Mouse (Mus musculus): ENCODE results near the gene Thnsl1. TPM values are rescaled to one million over a fixed set of nuclear protein-coding genes. Genes with fewer than 3 reads are reported as not detected.
"Not testable (repeated sequence)": the region's sequence is repeated elsewhere in the genome, so short reads cannot be mapped to it uniquely, and the experiment has no call there.

Thnsl1 gene
- polyA plus RNA-seq, 1 experiment from 2014 or later, result 24.6 TPM

DNA sequence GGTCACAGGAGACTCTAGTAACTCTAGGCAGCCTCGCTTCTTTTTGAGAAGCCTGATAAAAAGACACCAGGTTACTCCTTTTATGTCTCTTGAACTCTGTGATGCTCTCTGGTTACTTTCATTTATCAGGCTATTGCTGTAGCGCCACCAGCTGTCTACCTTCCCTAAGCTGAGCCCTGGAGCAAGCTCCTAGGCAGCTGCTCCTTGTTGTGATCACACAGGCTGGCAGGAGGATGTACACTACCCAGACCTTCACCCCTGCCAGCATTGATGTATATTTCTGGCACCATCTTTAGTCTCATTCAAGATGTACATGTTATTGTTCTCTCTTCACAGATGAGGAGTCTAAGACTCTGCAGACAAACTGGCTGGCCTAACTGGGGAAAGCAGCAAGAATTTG, 24.8 kb downstream of the Thnsl1 start:
- no peak for DNase-seq (ENCODE audit: low spot score)
- H3K4me2 ChIP-seq (replicated peaks), result no peak overlapping the region
- no peak overlapping the region for H3K9ac ChIP-seq
- H3K4me1 ChIP-seq (replicated peaks; ENCODE audit: control insufficient read depth, insufficient read depth, low read length), result no peaks in the 10 kb centered on the region
- no peaks in the 10 kb centered on the region for H3K36me3 ChIP-seq (replicated peaks; ENCODE audit: control insufficient read depth, insufficient read depth)
- 64% methylated on average over 2 of the region's 2 CpGs for WGBS
- H3K4me3 ChIP-seq (replicated peaks; ENCODE audit: low read length), result no peak overlapping the region
- no peak overlapping the region for H3K27ac ChIP-seq
- no peak for ATAC-seq (ENCODE audit: low FRiP score)
- H3K9me3 ChIP-seq (ENCODE audit: control insufficient read depth, low read length), result no peaks in the 10 kb centered on the region
- no peaks in the 10 kb centered on the region for H3K27me3 ChIP-seq (ENCODE audit: control insufficient read depth, insufficient read depth, low read length)

DNA sequence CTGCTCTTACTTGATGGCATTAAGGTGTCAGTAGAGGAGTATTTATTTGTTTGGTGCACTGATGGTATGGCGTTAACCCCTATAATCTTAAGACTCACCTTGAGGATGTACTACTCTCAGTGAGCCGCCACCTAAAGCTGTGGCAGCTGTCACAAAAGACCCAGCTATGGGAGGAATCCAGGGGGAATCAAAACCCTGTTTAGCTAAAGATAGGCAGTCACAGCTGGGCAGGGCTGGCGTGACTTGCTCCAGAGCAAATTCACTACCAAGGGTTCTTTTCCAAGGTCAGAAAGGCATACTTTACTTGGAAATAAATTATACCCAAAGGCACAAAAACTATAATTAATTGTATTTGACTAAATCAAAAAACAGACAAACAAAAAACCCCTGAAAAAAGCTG, 25.6 kb downstream of the Thnsl1 start:
- Histone ChIP-seq H3K9ac (no peak overlapping the region), H3K4me2 (replicated peaks) (no peak overlapping the region), H3K4me1 (replicated peaks; ENCODE audit: control insufficient read depth, insufficient read depth, low read length) (no peaks in the 10 kb centered on the region), H3K27ac (no peak overlapping the region), H3K9me3 (ENCODE audit: control insufficient read depth, low read length) (no peaks in the 10 kb centered on the region), H3K4me3 (replicated peaks; ENCODE audit: low read length) (no peak overlapping the region), H3K27me3 (ENCODE audit: control insufficient read depth, insufficient read depth, low read length) (no peaks in the 10 kb centered on the region), H3K36me3 (replicated peaks; ENCODE audit: control insufficient read depth, insufficient read depth) (no peaks in the 10 kb centered on the region)
- no peak for DNase-seq (ENCODE audit: low spot score)
- 86% methylated on average over 3 of the region's 3 CpGs for WGBS
- no peak for ATAC-seq (ENCODE audit: low FRiP score)

DNA sequence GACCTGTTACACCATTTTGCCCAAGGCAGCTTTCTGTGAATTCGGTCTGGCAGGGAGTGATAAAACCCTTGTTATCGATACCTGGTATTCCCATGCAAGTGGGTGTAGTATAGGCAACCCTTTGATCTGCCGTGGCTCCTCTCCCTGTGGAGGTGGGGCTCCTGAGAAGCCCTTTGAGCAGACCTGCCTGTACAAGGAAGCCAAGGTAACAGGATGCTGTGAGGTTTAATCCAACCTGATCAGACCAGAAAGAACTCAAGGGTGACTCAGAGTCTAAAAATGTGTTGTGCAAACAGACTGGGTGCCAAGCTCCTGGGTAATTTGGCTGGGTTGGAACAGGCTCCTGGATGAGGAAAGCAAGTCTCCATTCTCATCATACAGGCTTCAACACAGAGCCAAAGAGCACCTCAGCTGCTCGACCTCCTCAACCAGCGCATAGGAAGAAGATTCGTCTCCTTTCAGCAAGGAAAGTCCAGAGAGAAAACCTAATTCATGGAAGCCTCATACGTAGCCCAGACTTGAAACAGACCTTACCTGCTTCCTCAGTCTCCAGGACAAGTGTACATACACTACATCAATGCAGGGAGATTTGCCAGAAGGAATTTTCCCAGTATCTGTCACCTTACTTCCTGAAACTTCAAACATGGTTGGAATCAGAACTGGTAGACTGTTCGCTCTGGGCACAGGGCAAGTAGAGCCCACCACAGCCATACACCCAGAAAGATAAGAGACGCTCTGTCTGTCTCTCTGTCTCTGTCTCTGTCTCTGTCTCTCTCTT, 29.5 kb downstream of the Thnsl1 start:
- DNase-seq (ENCODE audit: low spot score), result no peak
- Histone ChIP-seq H3K9me3 (ENCODE audit: control insufficient read depth, low read length) (no peaks in the 10 kb centered on the region), H3K4me1 (replicated peaks; ENCODE audit: control insufficient read depth, insufficient read depth, low read length) (no peaks in the 10 kb centered on the region), H3K9ac (no peak overlapping the region), H3K27me3 (ENCODE audit: control insufficient read depth, insufficient read depth, low read length) (no peaks in the 10 kb centered on the region), H3K36me3 (replicated peaks; ENCODE audit: control insufficient read depth, insufficient read depth) (no peaks in the 10 kb centered on the region), H3K4me3 (replicated peaks; ENCODE audit: low read length) (no peak overlapping the region), H3K4me2 (replicated peaks) (no peak overlapping the region), H3K27ac (no peak overlapping the region)
- 88% methylated on average over 9 of the region's 9 CpGs for WGBS
- no peak for ATAC-seq (ENCODE audit: low FRiP score)

DNA sequence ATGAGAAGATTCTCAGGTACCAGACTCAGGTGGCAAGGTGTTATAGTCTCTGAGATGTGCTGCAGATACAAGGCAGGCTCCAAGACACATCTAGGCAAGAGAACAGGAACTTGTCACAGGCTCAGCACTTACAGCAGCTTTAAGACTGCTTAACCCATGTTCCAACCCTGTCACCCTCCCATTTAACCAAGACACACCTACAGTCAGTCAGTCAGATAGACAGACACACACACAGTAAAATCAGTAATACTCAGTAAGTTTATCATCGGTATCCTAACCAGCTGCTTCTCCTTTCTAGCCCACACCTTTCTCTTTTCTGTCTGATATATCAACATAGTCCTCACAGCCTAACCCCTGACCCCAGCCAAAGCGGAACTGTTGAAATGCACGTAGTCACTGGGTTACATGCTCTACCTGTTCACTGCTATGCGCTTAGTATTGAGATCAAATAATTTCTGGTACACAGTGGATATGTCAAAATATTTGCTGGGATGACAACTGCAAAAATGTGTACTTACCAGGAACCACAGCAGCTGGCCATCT, 30.4 kb downstream of the Thnsl1 start:
- no peak for ATAC-seq (ENCODE audit: low FRiP score)
- H3K27me3 ChIP-seq (ENCODE audit: control insufficient read depth, insufficient read depth, low read length), result no peaks in the 10 kb centered on the region
- H3K4me3 ChIP-seq (replicated peaks; ENCODE audit: low read length), result no peak overlapping the region
- H3K4me2 ChIP-seq (replicated peaks), result no peak overlapping the region
- H3K27ac ChIP-seq, result no peak overlapping the region
- no peak overlapping the region for H3K9ac ChIP-seq
- WGBS, result 95% methylated on average over 4 of the region's 4 CpGs
- DNase-seq (ENCODE audit: low spot score), result no peak
- H3K4me1 ChIP-seq (replicated peaks; ENCODE audit: control insufficient read depth, insufficient read depth, low read length), result no peaks in the 10 kb centered on the region
- no peaks in the 10 kb centered on the region for H3K36me3 ChIP-seq (replicated peaks; ENCODE audit: control insufficient read depth, insufficient read depth)
- no peaks in the 10 kb centered on the region for H3K9me3 ChIP-seq (ENCODE audit: control insufficient read depth, low read length)

- H3K9ac ChIP-seq, result no peak overlapping the region
- no peaks in the 10 kb centered on the region for H3K9me3 ChIP-seq (ENCODE audit: control insufficient read depth, low read length)
- DNase-seq (ENCODE audit: low spot score), result no peak
- no peaks in the 10 kb centered on the region for H3K36me3 ChIP-seq (replicated peaks; ENCODE audit: control insufficient read depth, insufficient read depth)
- no peak for ATAC-seq (ENCODE audit: low FRiP score)
- no peak overlapping the region for H3K4me3 ChIP-seq (replicated peaks; ENCODE audit: low read length)
- no peaks in the 10 kb centered on the region for H3K4me1 ChIP-seq (replicated peaks; ENCODE audit: control insufficient read depth, insufficient read depth, low read length)
- no peak overlapping the region for H3K4me2 ChIP-seq (replicated peaks)
- no peak overlapping the region for H3K27ac ChIP-seq
- H3K27me3 ChIP-seq (ENCODE audit: control insufficient read depth, insufficient read depth, low read length), result no peaks in the 10 kb centered on the region
- 81% methylated on average over 5 of the region's 5 CpGs for WGBS
Observed at GRCm38 (mm10) chr2:21236846-21237245, 31.3 kb downstream of the Thnsl1 start.

DNA sequence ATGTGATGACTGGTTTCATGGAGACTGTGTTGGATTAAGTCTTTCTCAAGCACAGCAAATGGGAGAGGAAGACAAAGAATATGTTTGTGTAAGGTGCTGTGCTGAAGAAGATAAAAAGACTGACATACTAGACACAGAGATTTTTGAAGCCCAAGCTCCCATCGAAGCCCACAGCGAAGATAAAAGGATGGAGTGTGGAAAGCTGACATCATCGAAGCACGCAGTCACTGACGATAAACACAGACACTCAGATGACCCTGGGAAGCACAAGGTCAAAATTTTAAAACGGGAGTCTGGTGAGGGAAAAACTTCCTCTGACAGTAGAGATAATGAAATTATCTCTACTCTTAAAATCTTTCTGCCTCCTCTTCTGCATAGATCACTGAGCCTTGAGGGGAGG, 38.6 kb downstream of the Thnsl1 start:
- not testable (repeated sequence) for H3K4me3 ChIP-seq (replicated peaks; ENCODE audit: low read length); H3K4me2 ChIP-seq (replicated peaks); DNase-seq (ENCODE audit: low spot score); H3K36me3 ChIP-seq (replicated peaks; ENCODE audit: control insufficient read depth, insufficient read depth); H3K27ac ChIP-seq; H3K9ac ChIP-seq; H3K4me1 ChIP-seq (replicated peaks; ENCODE audit: control insufficient read depth, insufficient read depth, low read length); H3K9me3 ChIP-seq (ENCODE audit: control insufficient read depth, low read length); ATAC-seq (ENCODE audit: low FRiP score); H3K27me3 ChIP-seq (ENCODE audit: control insufficient read depth, insufficient read depth, low read length)
- 89% methylated on average over 3 of the region's 6 CpGs for WGBS

GRCm38 (mm10) chr2:21244986-21245385, 39.5 kb downstream of the Thnsl1 start:
- H3K36me3 ChIP-seq (replicated peaks; ENCODE audit: control insufficient read depth, insufficient read depth), result no peaks in the 10 kb centered on the region
- DNase-seq (ENCODE audit: low spot score) (no peak), ATAC-seq (ENCODE audit: low FRiP score) (no peak)
- H3K9ac ChIP-seq, result no peak overlapping the region
- no peaks in the 10 kb centered on the region for H3K9me3 ChIP-seq (ENCODE audit: control insufficient read depth, low read length)
- H3K27me3 ChIP-seq (ENCODE audit: control insufficient read depth, insufficient read depth, low read length), result no peaks in the 10 kb centered on the region
- H3K4me2 ChIP-seq (replicated peaks), result no peak overlapping the region
- H3K4me3 ChIP-seq (replicated peaks; ENCODE audit: low read length), result no peak overlapping the region
- no peaks in the 10 kb centered on the region for H3K4me1 ChIP-seq (replicated peaks; ENCODE audit: control insufficient read depth, insufficient read depth, low read length)
- H3K27ac ChIP-seq, result no peak overlapping the region
- 76% methylated on average over 4 of the region's 4 CpGs for WGBS

GRCm38 (mm10) chr2:21245477-21246102, 40.1 kb downstream of the Thnsl1 start:
- DNase-seq (ENCODE audit: low spot score) (no peak), ATAC-seq (ENCODE audit: low FRiP score) (no peak)
- no peak overlapping the region for H3K4me2 ChIP-seq (replicated peaks)
- no peak overlapping the region for H3K27ac ChIP-seq
- no peaks in the 10 kb centered on the region for H3K9me3 ChIP-seq (ENCODE audit: control insufficient read depth, low read length)
- no peaks in the 10 kb centered on the region for H3K4me1 ChIP-seq (replicated peaks; ENCODE audit: control insufficient read depth, insufficient read depth, low read length)
- H3K4me3 ChIP-seq (replicated peaks; ENCODE audit: low read length), result no peak overlapping the region
- no peaks in the 10 kb centered on the region for H3K27me3 ChIP-seq (ENCODE audit: control insufficient read depth, insufficient read depth, low read length)
- WGBS, result 93% methylated on average over 2 of the region's 2 CpGs
- no peak overlapping the region for H3K9ac ChIP-seq
- H3K36me3 ChIP-seq (replicated peaks; ENCODE audit: control insufficient read depth, insufficient read depth), result no peaks in the 10 kb centered on the region

DNA sequence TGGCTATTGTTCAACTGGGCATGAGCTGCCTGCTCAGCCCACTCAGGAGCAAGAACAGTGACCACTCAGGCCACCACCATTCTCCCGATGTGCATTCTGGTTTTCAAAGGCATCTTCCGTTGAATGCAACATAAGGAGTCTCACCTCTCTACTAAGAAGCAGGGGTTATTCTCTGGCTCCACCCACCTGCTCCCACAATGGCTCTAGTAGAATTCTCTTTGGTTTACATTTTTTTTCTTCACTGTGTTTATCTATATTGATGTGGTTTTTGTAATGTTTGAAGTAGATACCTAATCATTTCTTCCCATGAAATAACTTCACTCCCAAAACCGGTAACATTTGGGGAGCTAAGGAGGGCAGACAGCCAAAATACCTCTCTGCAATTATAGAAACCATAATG, 48.1 kb downstream of the Thnsl1 start:
- ATAC-seq (ENCODE audit: low FRiP score), result no peak
- no peaks in the 10 kb centered on the region for H3K27me3 ChIP-seq (ENCODE audit: control insufficient read depth, insufficient read depth, low read length)
- H3K4me1 ChIP-seq (replicated peaks; ENCODE audit: control insufficient read depth, insufficient read depth, low read length), result no peaks in the 10 kb centered on the region
- H3K9me3 ChIP-seq (ENCODE audit: control insufficient read depth, low read length), result no peaks in the 10 kb centered on the region
- H3K27ac ChIP-seq, result no peak overlapping the region
- no peaks in the 10 kb centered on the region for H3K36me3 ChIP-seq (replicated peaks; ENCODE audit: control insufficient read depth, insufficient read depth)
- H3K4me2 ChIP-seq (replicated peaks), result no peak overlapping the region
- no peak overlapping the region for H3K9ac ChIP-seq
- H3K4me3 ChIP-seq (replicated peaks; ENCODE audit: low read length), result no peak overlapping the region
- no peak for DNase-seq (ENCODE audit: low spot score)
- WGBS, result 82% methylated on average over 3 of the region's 3 CpGs
